Comparison of ENCODE assay signal across 23 mouse cellular contexts in the genomic region with DNA sequence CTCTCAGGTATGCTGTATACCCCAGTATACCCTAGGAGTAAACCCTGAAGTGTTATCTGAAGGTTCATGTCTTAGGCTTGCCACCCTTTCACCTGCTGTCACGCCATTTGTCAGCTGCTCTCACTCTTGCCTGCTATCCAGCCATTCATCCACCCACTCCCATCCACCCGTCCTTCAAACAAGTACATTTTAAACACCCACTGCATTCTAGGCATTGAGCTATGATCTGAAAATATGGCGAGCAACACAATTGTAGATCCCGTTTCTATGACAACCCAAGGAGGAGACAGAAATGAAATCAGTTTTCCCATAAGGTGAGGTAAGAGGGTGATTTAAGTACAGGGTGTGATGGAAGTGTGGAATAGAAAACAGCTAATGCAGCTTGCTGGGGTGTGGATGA.
DNase-seq lines count a peak whose midpoint lies in the region; ATAC-seq lines count a peak whose summit lies in the region.
"Had no signal": no experiment of that assay in that cellular context is flagged by ENCODE, and none has a peak within 500 bp of the region (broad histone marks: within the 10 kb centered on the region; RNA-seq: fewer than 3 reads in every experiment).

No protein-coding gene starts in this region.

- peak; percentile 28 for DNase-seq in layer of hippocampus, adult 11-12 months (ENCODE audit: low spot score)
- DNase-seq in layer of hippocampus, postnatal 25 days (ENCODE audit: extremely low spot score in 1 of 2, low spot score in 1 of 2): no peak
- DNase-seq in layer of hippocampus, adult 9-10 months (ENCODE audit: low spot score): peak; percentile 33
- peak; percentile 45 to 63 for DNase-seq in right cerebral cortex, postnatal 36 days (ENCODE audit: low spot score in 2 of 2)
- DNase-seq in cerebellum, postnatal 25 days: no peak
- DNase-seq in kidney, postnatal 36 days: no peak
- DNase-seq: adrenal gland, postnatal 10 days; cerebellum, adult 11 months; cerebellum, postnatal 10 days; embryo, embryonic 11 days; gastrocnemius, adult 2 months; heart, postnatal 10 days; kidney, postnatal 4 days; thymus, postnatal 14 days had no signal

- H3K9me3 ChIP-seq in forebrain, embryonic 15.5 days: no peaks in the 10 kb centered on the region
- 0 out of 2 replicates have a peak, but pooled peaks cover 4% of the 10 kb centered on the region for H3K9me3 ChIP-seq in forebrain, embryonic 13.5 days (replicated peaks)
- H3K9me3 ChIP-seq: limb, embryonic 15.5 days; liver, embryonic 15.5 days; midbrain, embryonic 13.5 days; neural tube, embryonic 12.5 days had no signal

- ATAC-seq in forebrain, embryonic 15.5 days (replicated peaks): 0 out of 2 replicates have a peak, but pooled peaks have one; percentile 23
- no peak for ATAC-seq in forebrain, embryonic 13.5 days
- ATAC-seq: midbrain, embryonic 13.5 days had no signal

- no peak overlapping the region for H3K4me3 ChIP-seq in forebrain, embryonic 15.5 days
- no peak overlapping the region for H3K4me3 ChIP-seq in forebrain, embryonic 13.5 days
- H3K4me3 ChIP-seq: gastrocnemius, adult 2 months; hindbrain, embryonic 13.5 days; limb, embryonic 15.5 days; liver, embryonic 15.5 days; midbrain, embryonic 13.5 days; neural tube, embryonic 12.5 days had no signal

- 80% methylated on average over 4 of the region's 4 CpGs for WGBS in forebrain, embryonic 15.5 days
- WGBS in forebrain, embryonic 13.5 days: 83% methylated on average over 4 of the region's 4 CpGs

- H3K27ac ChIP-seq in forebrain, embryonic 15.5 days (replicated peaks): no peak overlapping the region
- H3K27ac ChIP-seq in forebrain, embryonic 13.5 days: no peak overlapping the region
- H3K27ac ChIP-seq: gastrocnemius, adult 2 months; hindbrain, embryonic 13.5 days; limb, embryonic 15.5 days; liver, embryonic 15.5 days; midbrain, embryonic 13.5 days; neural tube, embryonic 12.5 days; stomach, postnatal 0 days had no signal

- no peaks in the 10 kb centered on the region for H3K4me1 ChIP-seq in forebrain, embryonic 15.5 days
- H3K4me1 ChIP-seq in forebrain, embryonic 13.5 days: no peaks in the 10 kb centered on the region
- H3K4me1 ChIP-seq: hindbrain, embryonic 13.5 days; liver, embryonic 15.5 days; midbrain, embryonic 13.5 days; neural tube, embryonic 12.5 days had no signal

- no peaks in the 10 kb centered on the region for H3K36me3 ChIP-seq in forebrain, embryonic 15.5 days
- H3K36me3 ChIP-seq in forebrain, embryonic 13.5 days (ENCODE audit: poor library complexity, severe bottlenecking): no peaks in the 10 kb centered on the region
- H3K36me3 ChIP-seq: limb, embryonic 15.5 days; liver, embryonic 15.5 days; midbrain, embryonic 13.5 days; neural tube, embryonic 12.5 days had no signal

- H3K9ac ChIP-seq in forebrain, embryonic 15.5 days (replicated peaks): no peak overlapping the region
- H3K9ac ChIP-seq in forebrain, embryonic 13.5 days: no peak overlapping the region
- H3K9ac ChIP-seq: hindbrain, embryonic 13.5 days; limb, embryonic 15.5 days; liver, embryonic 15.5 days; midbrain, embryonic 13.5 days; neural tube, embryonic 12.5 days had no signal

- H3K27me3 ChIP-seq in forebrain, embryonic 15.5 days: no peaks in the 10 kb centered on the region
- no peaks in the 10 kb centered on the region for H3K27me3 ChIP-seq in forebrain, embryonic 13.5 days
- H3K27me3 ChIP-seq: hindbrain, embryonic 13.5 days; limb, embryonic 15.5 days; liver, embryonic 15.5 days; midbrain, embryonic 13.5 days; neural tube, embryonic 12.5 days had no signal

- H3K4me2 ChIP-seq in forebrain, embryonic 15.5 days (replicated peaks): no peak overlapping the region
- no peak overlapping the region for H3K4me2 ChIP-seq in forebrain, embryonic 13.5 days
- H3K4me2 ChIP-seq: heart, embryonic 11.5 days; hindbrain, embryonic 13.5 days; limb, embryonic 15.5 days; liver, embryonic 15.5 days; midbrain, embryonic 13.5 days; neural tube, embryonic 12.5 days had no signal

Comparison
In these comparisons a context has a peak if more than half of its experiments do, and no peak if none do; other contexts are left out.
1. DNase-seq: peak in layer of hippocampus, adult 11-12 months (single experiment), layer of hippocampus, adult 9-10 months (single experiment) and right cerebral cortex, postnatal 36 days (2 of 2); none in layer of hippocampus, postnatal 25 days (0 of 2), cerebellum, postnatal 25 days (0 of 2) and kidney, postnatal 36 days (0 of 2).